18 mouse cellular contexts compared by ENCODE assay signal in genomic region chr1:128506551-128507313, GRCm38 (mm10).
A peak's percentile ranks its signal among the peaks of the same experiment; 100 is the strongest.
DNase-seq lines count a peak whose midpoint lies in the region; ATAC-seq and TF ChIP-seq lines count a peak whose summit lies in the region.
"Had no signal": no experiment of that assay in that cellular context is flagged by ENCODE, and none has a peak within 500 bp of the region (broad histone marks: within the 10 kb centered on the region; RNA-seq: fewer than 3 reads in every experiment).

No protein-coding gene starts in this region.

- whole genome bisulfite sequencing in midbrain, embryonic 11.5 days = 90% methylated on average over 4 of the region's 4 CpGs
- WGBS in midbrain, embryonic 14.5 days = 92% methylated on average over 4 of the region's 4 CpGs
- WGBS in forebrain, postnatal 0 days = 87% methylated on average over 4 of the region's 4 CpGs

- H3K4me3 ChIP-seq in midbrain, embryonic 11.5 days (ENCODE audit: low read depth, low read length) = no peak overlapping the region
- no peak overlapping the region for H3K4me3 ChIP-seq in midbrain, embryonic 14.5 days (replicated peaks; ENCODE audit: low read depth, low read length)
- no peak overlapping the region for H3K4me3 ChIP-seq in forebrain, postnatal 0 days (ENCODE audit: low read depth, low read length)
- H3K4me3 ChIP-seq: embryonic facial prominence, embryonic 12.5 days; midbrain, embryonic 10.5 days had no signal

- no peak overlapping the region for H3K27ac ChIP-seq in midbrain, embryonic 11.5 days (ENCODE audit: low read depth, low read length)
- H3K27ac ChIP-seq in midbrain, embryonic 14.5 days (replicated peaks; ENCODE audit: low read depth, low read length) = no peak overlapping the region
- H3K27ac ChIP-seq in forebrain, postnatal 0 days (ENCODE audit: low read depth, low read length) = no peak overlapping the region
- H3K27ac ChIP-seq: embryonic facial prominence, embryonic 12.5 days; kidney, postnatal 0 days; liver, embryonic 14.5 days; midbrain, embryonic 10.5 days had no signal

- no peaks in the 10 kb centered on the region for H3K9me3 ChIP-seq in midbrain, embryonic 11.5 days (ENCODE audit: control insufficient read depth, low read length)
- H3K9me3 ChIP-seq in midbrain, embryonic 14.5 days (ENCODE audit: control insufficient read depth, low read length) = peaks cover 3% of the 10 kb centered on the region; the same call in 1 of the 2 replicates
- H3K9me3 ChIP-seq in forebrain, postnatal 0 days (ENCODE audit: low read length) = no peaks in the 10 kb centered on the region
- H3K9me3 ChIP-seq: embryonic facial prominence, embryonic 12.5 days had no signal

- no peak for TF ChIP-seq CTCF in forebrain, postnatal 0 days (IDR thresholded peaks at IDR 0.05; ENCODE audit: low read depth)

- no peaks in the 10 kb centered on the region for H3K36me3 ChIP-seq in midbrain, embryonic 11.5 days (ENCODE audit: control insufficient read depth, insufficient read depth, low read length)
- no peaks in the 10 kb centered on the region for H3K36me3 ChIP-seq in midbrain, embryonic 14.5 days (ENCODE audit: control insufficient read depth, insufficient read depth, low read length)
- H3K36me3 ChIP-seq in forebrain, postnatal 0 days (ENCODE audit: insufficient read depth) = no peaks in the 10 kb centered on the region
- H3K36me3 ChIP-seq: embryonic facial prominence, embryonic 12.5 days; midbrain, embryonic 10.5 days had no signal

- H3K27me3 ChIP-seq in midbrain, embryonic 11.5 days (ENCODE audit: control insufficient read depth, insufficient read depth, low read length) = no peaks in the 10 kb centered on the region
- no peaks in the 10 kb centered on the region for H3K27me3 ChIP-seq in midbrain, embryonic 14.5 days (ENCODE audit: control insufficient read depth, insufficient read depth, low read length)
- no peaks in the 10 kb centered on the region for H3K27me3 ChIP-seq in forebrain, postnatal 0 days (ENCODE audit: insufficient read depth, low read length)
- H3K27me3 ChIP-seq: embryonic facial prominence, embryonic 12.5 days had no signal

- peak; percentile 59 for ATAC-seq in midbrain, embryonic 11.5 days (ENCODE audit: low FRiP score)
- ATAC-seq in midbrain, embryonic 14.5 days (ENCODE audit: low FRiP score, low TSS enrichment) = no peak
- ATAC-seq in erythroblast, adult 5-6 weeks (replicated peaks; ENCODE audit: low FRiP score, poor library complexity, severe bottlenecking) = 0 out of 2 replicates have a peak, but pooled peaks have one; percentile 47
- 0 out of 2 replicates have a peak, but pooled peaks have one; percentile 39 for ATAC-seq in neutrophil, adult 5-6 weeks (ENCODE audit: extremely low read depth, insufficient number of reproducible peaks, low FRiP score, poor library complexity, severe bottlenecking)
- ATAC-seq in forebrain, postnatal 0 days = no peak
- ATAC-seq: forebrain, embryonic 16.5 days had no signal

- H3K4me2 ChIP-seq in midbrain, embryonic 11.5 days = no peak overlapping the region
- H3K4me2 ChIP-seq in midbrain, embryonic 14.5 days (ENCODE audit: low read length) = no peak overlapping the region
- no peak overlapping the region for H3K4me2 ChIP-seq in forebrain, postnatal 0 days (ENCODE audit: low read depth)
- H3K4me2 ChIP-seq: embryonic facial prominence, embryonic 12.5 days had no signal

- no peak overlapping the region for H3K9ac ChIP-seq in midbrain, embryonic 11.5 days (ENCODE audit: low read length)
- H3K9ac ChIP-seq in midbrain, embryonic 14.5 days (replicated peaks; ENCODE audit: low read length) = no peak overlapping the region
- no peak overlapping the region for H3K9ac ChIP-seq in forebrain, postnatal 0 days
- H3K9ac ChIP-seq: embryonic facial prominence, embryonic 12.5 days; liver, embryonic 14.5 days had no signal

- DNase-seq in midbrain, embryonic 11.5 days (ENCODE audit: low spot score, missing footprints) = no peak
- no peak for DNase-seq in midbrain, embryonic 14.5 days
- peak; percentile 22 for DNase-seq in thymus, postnatal 4 days
- DNase-seq in forebrain, postnatal 0 days = no peak
- no peak for DNase-seq in left cerebral cortex, adult 11 months (ENCODE audit: low spot score)
- DNase-seq: adrenal gland, adult 2 months; cerebellum, adult 9-10 months; heart, adult 18-20 months; heart, postnatal 4 days; kidney, adult 18-20 months; spleen, adult 18-20 months had no signal

- no peaks in the 10 kb centered on the region for H3K4me1 ChIP-seq in midbrain, embryonic 11.5 days (ENCODE audit: control insufficient read depth, insufficient read depth, low read length)
- no peaks in the 10 kb centered on the region for H3K4me1 ChIP-seq in midbrain, embryonic 14.5 days (ENCODE audit: control insufficient read depth, insufficient read depth, low read length)
- no peaks in the 10 kb centered on the region for H3K4me1 ChIP-seq in forebrain, postnatal 0 days (ENCODE audit: insufficient read depth)
- H3K4me1 ChIP-seq: embryonic facial prominence, embryonic 12.5 days; midbrain, embryonic 10.5 days had no signal

Comparison
In these comparisons a context has a peak if more than half of its experiments do, and no peak if none do; other contexts are left out.
1. ATAC-seq: peak in midbrain, embryonic 11.5 days (single experiment), erythroblast, adult 5-6 weeks (single experiment) and neutrophil, adult 5-6 weeks (single experiment); none in midbrain, embryonic 14.5 days (single experiment) and forebrain, postnatal 0 days (single experiment).